Mouse (Mus musculus): ENCODE measurements around the gene Rlbp1. TPM values are rescaled to one million over a fixed set of nuclear protein-coding genes. Genes with fewer than 3 reads are reported as not detected.

Gene Rlbp1
- polyA plus RNA-seq, 1 experiment from 2014 or later: not detected

DNA sequence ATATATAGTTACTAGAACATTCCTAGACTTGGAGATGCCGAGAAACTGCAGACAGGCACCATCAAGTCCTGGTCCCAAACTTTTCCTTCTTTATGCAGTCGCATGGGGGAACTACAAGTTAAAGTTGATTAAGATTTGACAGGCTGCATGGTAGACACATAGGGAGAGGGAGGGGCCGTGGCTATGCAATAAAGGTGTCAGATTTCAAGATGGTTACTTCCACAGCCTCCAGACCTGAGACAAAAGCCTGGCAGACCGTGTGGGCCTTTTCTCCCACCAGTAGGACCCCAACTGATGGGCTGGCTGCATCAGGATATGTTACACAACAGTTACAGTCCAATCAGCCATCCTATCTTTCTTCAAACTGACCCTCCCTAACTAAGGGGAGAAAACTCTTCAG lies 17.4 kb downstream of the Rlbp1 start:
- no peak for ATAC-seq (ENCODE audit: insufficient number of reproducible peaks, insufficient read depth, low FRiP score, low read depth)
- Histone ChIP-seq H3K36me3 (ENCODE audit: control insufficient read depth, insufficient read depth, low read length) (no peaks in the 10 kb centered on the region), H3K4me2 (replicated peaks; ENCODE audit: low read depth, low read length) (no peak overlapping the region), H3K9ac (replicated peaks; ENCODE audit: low read depth, low read length) (no peak overlapping the region), H3K4me1 (ENCODE audit: control insufficient read depth, insufficient read depth, low read length) (no peaks in the 10 kb centered on the region), H3K4me3 (ENCODE audit: low read depth, low read length) (no peak overlapping the region), H3K9me3 (ENCODE audit: control insufficient read depth, low read depth, low read length) (no peaks in the 10 kb centered on the region), H3K27ac (ENCODE audit: low read length) (no peak overlapping the region), H3K27me3 (ENCODE audit: control insufficient read depth, insufficient read depth, low read length) (no peaks in the 10 kb centered on the region)
- WGBS: 34% methylated on average over 4 of the region's 4 CpGs

DNA sequence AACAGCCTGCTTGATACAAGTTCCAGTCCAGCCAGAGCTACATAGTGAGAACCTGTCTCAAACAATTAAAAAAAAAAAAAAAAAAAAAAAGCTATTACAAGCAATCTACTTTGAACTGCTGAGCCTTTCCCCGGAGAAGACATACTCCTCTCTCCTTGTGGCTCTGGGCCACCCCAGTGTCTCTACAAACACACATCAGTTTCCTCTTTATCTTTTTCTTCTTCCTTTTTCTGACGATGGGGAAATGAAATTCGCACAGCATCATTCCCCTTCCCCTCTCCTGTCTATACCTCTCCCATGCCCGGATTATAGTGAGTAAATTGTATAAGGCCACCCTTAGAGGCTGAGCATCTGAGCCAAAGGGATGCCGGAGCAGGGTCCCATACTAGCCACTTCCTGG lies 18.2 kb downstream of the Rlbp1 start:
- Histone ChIP-seq H3K27me3 (ENCODE audit: control insufficient read depth, insufficient read depth, low read length) (no peaks in the 10 kb centered on the region), H3K9me3 (ENCODE audit: control insufficient read depth, low read depth, low read length) (no peaks in the 10 kb centered on the region), H3K4me3 (ENCODE audit: low read depth, low read length) (no peak overlapping the region), H3K4me1 (ENCODE audit: control insufficient read depth, insufficient read depth, low read length) (no peaks in the 10 kb centered on the region), H3K27ac (ENCODE audit: low read length) (no peak overlapping the region), H3K36me3 (ENCODE audit: control insufficient read depth, insufficient read depth, low read length) (no peaks in the 10 kb centered on the region), H3K4me2 (replicated peaks; ENCODE audit: low read depth, low read length) (no peak overlapping the region), H3K9ac (replicated peaks; ENCODE audit: low read depth, low read length) (no peak overlapping the region)
- 83% methylated on average over 5 of the region's 5 CpGs for WGBS
- ATAC-seq (ENCODE audit: insufficient number of reproducible peaks, insufficient read depth, low FRiP score, low read depth): no peak

DNA sequence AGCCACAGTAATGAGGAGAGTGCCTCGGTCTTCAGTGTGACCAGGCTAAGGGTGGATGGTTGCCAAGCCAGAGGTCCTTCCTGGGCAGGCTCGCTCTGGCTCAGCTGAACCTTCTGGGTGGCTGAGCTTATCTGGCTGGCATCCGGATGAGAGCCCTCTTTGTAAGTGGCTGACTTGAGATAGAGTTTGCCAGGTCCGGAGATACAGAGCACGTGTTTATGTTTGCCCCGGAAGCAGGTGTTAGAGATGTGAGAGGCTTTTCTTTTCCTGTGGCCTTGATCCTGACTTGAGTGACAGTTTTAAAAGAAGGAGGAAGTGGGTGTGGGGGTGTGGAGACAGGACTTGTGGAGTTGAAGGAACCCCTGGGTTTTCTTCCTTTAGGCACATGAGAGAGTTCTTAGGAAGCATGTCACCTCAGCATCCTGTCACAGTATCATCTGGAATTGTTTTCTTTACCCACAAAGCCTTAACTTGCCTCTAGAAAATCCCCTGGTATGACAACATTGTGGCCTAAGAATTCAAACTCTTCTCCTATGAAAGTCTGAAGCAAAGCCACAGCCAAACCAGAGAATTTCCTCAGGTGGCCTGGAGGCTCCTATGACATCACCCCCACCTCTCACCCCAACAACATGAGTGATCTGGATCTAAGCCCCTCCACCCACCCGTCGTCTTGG lies 23.3 kb downstream of the Rlbp1 start:
- Histone ChIP-seq H3K4me1 (ENCODE audit: control insufficient read depth, insufficient read depth, low read length) (no peaks in the 10 kb centered on the region), H3K36me3 (ENCODE audit: control insufficient read depth, insufficient read depth, low read length) (peaks cover 3% of the 10 kb centered on the region; the same call in 1 of the 2 replicates), H3K4me3 (ENCODE audit: low read depth, low read length) (no peak overlapping the region), H3K4me2 (replicated peaks; ENCODE audit: low read depth, low read length) (no peak overlapping the region), H3K9me3 (ENCODE audit: control insufficient read depth, low read depth, low read length) (no peaks in the 10 kb centered on the region), H3K9ac (replicated peaks; ENCODE audit: low read depth, low read length) (no peak overlapping the region), H3K27ac (ENCODE audit: low read length) (no peak overlapping the region), H3K27me3 (ENCODE audit: control insufficient read depth, insufficient read depth, low read length) (no peaks in the 10 kb centered on the region)
- no peak for ATAC-seq (ENCODE audit: insufficient number of reproducible peaks, insufficient read depth, low FRiP score, low read depth)
- WGBS: 55% methylated on average over 8 of the region's 8 CpGs

DNA sequence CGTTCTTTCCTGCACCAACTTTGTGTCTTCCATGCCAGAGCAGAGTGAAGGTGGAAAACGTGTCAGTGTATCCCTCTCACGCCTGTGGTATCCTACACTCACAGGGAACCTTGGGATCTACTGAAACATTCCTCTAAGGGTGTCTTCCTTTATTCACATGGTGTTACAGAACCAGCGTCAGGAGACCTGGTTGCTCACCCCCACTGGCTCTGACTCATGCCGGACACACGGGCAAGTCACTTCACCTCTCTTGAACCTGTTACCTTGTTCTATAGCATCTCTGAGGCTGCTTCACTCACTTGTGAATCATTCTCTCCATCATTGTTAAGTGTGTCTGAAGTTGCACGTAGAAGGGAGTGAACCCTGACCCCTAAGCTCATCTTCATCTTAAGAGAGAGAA lies 24.0 kb downstream of the Rlbp1 start:
- no peak overlapping the region for H3K4me2 ChIP-seq (replicated peaks; ENCODE audit: low read depth, low read length)
- WGBS: 86% methylated on average over 7 of the region's 7 CpGs
- H3K27ac ChIP-seq (ENCODE audit: low read length): no peak overlapping the region
- no peaks in the 10 kb centered on the region for H3K9me3 ChIP-seq (ENCODE audit: control insufficient read depth, low read depth, low read length)
- H3K4me3 ChIP-seq (ENCODE audit: low read depth, low read length): no peak overlapping the region
- ATAC-seq (ENCODE audit: insufficient number of reproducible peaks, insufficient read depth, low FRiP score, low read depth): no peak
- peaks cover 10% of the 10 kb centered on the region; the same call in 1 of the 2 replicates for H3K36me3 ChIP-seq (ENCODE audit: control insufficient read depth, insufficient read depth, low read length)
- no peak overlapping the region for H3K9ac ChIP-seq (replicated peaks; ENCODE audit: low read depth, low read length)
- no peaks in the 10 kb centered on the region for H3K4me1 ChIP-seq (ENCODE audit: control insufficient read depth, insufficient read depth, low read length)
- H3K27me3 ChIP-seq (ENCODE audit: control insufficient read depth, insufficient read depth, low read length): no peaks in the 10 kb centered on the region

- no peak overlapping the region for H3K9ac ChIP-seq (replicated peaks; ENCODE audit: low read depth, low read length)
- ATAC-seq (ENCODE audit: insufficient number of reproducible peaks, insufficient read depth, low FRiP score, low read depth): no peak
- no peak overlapping the region for H3K4me3 ChIP-seq (ENCODE audit: low read depth, low read length)
- H3K4me1 ChIP-seq (ENCODE audit: control insufficient read depth, insufficient read depth, low read length): no peaks in the 10 kb centered on the region
- WGBS: 81% methylated on average over 8 of the region's 8 CpGs
- H3K4me2 ChIP-seq (replicated peaks; ENCODE audit: low read depth, low read length): no peak overlapping the region
- H3K36me3 ChIP-seq (ENCODE audit: control insufficient read depth, insufficient read depth, low read length): peaks cover 11% of the 10 kb centered on the region; the same call in 1 of the 2 replicates
- H3K27me3 ChIP-seq (ENCODE audit: control insufficient read depth, insufficient read depth, low read length): no peaks in the 10 kb centered on the region
- H3K27ac ChIP-seq (ENCODE audit: low read length): no peak overlapping the region
- H3K9me3 ChIP-seq (ENCODE audit: control insufficient read depth, low read depth, low read length): no peaks in the 10 kb centered on the region
These were observed 24.6 kb downstream of the Rlbp1 start for GRCm38 (mm10) chr7:79362208-79362607.

GRCm38 (mm10) chr7:79360056-79360455 lies 26.8 kb downstream of the Rlbp1 start:
- H3K4me3 ChIP-seq (ENCODE audit: low read depth, low read length): no peak overlapping the region
- H3K4me2 ChIP-seq (replicated peaks; ENCODE audit: low read depth, low read length): no peak overlapping the region
- H3K9ac ChIP-seq (replicated peaks; ENCODE audit: low read depth, low read length): no peak overlapping the region
- no peaks in the 10 kb centered on the region for H3K9me3 ChIP-seq (ENCODE audit: control insufficient read depth, low read depth, low read length)
- H3K4me1 ChIP-seq (ENCODE audit: control insufficient read depth, insufficient read depth, low read length): no peaks in the 10 kb centered on the region
- H3K27ac ChIP-seq (ENCODE audit: low read length): no peak overlapping the region
- H3K27me3 ChIP-seq (ENCODE audit: control insufficient read depth, insufficient read depth, low read length): no peaks in the 10 kb centered on the region
- no peak for ATAC-seq (ENCODE audit: insufficient number of reproducible peaks, insufficient read depth, low FRiP score, low read depth)
- 66% methylated on average over 11 of the region's 11 CpGs for WGBS
- peaks cover 24% of the 10 kb centered on the region for H3K36me3 ChIP-seq (ENCODE audit: control insufficient read depth, insufficient read depth, low read length)

DNA sequence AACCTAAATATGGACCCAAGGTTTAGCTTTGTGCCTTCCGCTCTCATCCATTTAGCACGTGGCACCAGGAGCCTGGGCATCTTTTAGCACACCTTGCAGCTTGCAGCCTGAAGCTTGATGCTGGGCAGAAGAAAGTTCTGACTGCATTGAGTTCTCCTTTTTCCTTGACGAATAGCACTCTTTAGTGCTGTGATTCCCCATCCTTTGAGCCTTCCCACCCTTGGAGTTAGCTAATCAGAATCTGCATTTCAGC lies 27.7 kb downstream of the Rlbp1 start:
- no peak overlapping the region for H3K4me2 ChIP-seq (replicated peaks; ENCODE audit: low read depth, low read length)
- no peaks in the 10 kb centered on the region for H3K27me3 ChIP-seq (ENCODE audit: control insufficient read depth, insufficient read depth, low read length)
- no peak overlapping the region for H3K27ac ChIP-seq (ENCODE audit: low read length)
- no peaks in the 10 kb centered on the region for H3K4me1 ChIP-seq (ENCODE audit: control insufficient read depth, insufficient read depth, low read length)
- H3K36me3 ChIP-seq (ENCODE audit: control insufficient read depth, insufficient read depth, low read length): peaks cover 28% of the 10 kb centered on the region
- WGBS: 86% methylated on average over 3 of the region's 3 CpGs
- H3K4me3 ChIP-seq (ENCODE audit: low read depth, low read length): no peak overlapping the region
- no peak overlapping the region for H3K9ac ChIP-seq (replicated peaks; ENCODE audit: low read depth, low read length)
- no peak for ATAC-seq (ENCODE audit: insufficient number of reproducible peaks, insufficient read depth, low FRiP score, low read depth)
- no peaks in the 10 kb centered on the region for H3K9me3 ChIP-seq (ENCODE audit: control insufficient read depth, low read depth, low read length)

GRCm38 (mm10) chr7:79358350-79359182 lies 28.3 kb downstream of the Rlbp1 start:
- Histone ChIP-seq H3K27me3 (ENCODE audit: control insufficient read depth, insufficient read depth, low read length) (no peaks in the 10 kb centered on the region), H3K4me1 (ENCODE audit: control insufficient read depth, insufficient read depth, low read length) (no peaks in the 10 kb centered on the region), H3K4me2 (replicated peaks; ENCODE audit: low read depth, low read length) (no peak overlapping the region), H3K9ac (replicated peaks; ENCODE audit: low read depth, low read length) (no peak overlapping the region), H3K36me3 (ENCODE audit: control insufficient read depth, insufficient read depth, low read length) (peaks cover 33% of the 10 kb centered on the region), H3K9me3 (ENCODE audit: control insufficient read depth, low read depth, low read length) (no peaks in the 10 kb centered on the region), H3K27ac (ENCODE audit: low read length) (no peak overlapping the region), H3K4me3 (ENCODE audit: low read depth, low read length) (no peak overlapping the region)
- WGBS: 52% methylated on average over 15 of the region's 15 CpGs
- ATAC-seq (ENCODE audit: insufficient number of reproducible peaks, insufficient read depth, low FRiP score, low read depth): no peak

Measured in stomach, embryonic 14.5 days (tissue).